Mouse (Mus musculus): ENCODE data around the gene Hoxd1.

DNA sequence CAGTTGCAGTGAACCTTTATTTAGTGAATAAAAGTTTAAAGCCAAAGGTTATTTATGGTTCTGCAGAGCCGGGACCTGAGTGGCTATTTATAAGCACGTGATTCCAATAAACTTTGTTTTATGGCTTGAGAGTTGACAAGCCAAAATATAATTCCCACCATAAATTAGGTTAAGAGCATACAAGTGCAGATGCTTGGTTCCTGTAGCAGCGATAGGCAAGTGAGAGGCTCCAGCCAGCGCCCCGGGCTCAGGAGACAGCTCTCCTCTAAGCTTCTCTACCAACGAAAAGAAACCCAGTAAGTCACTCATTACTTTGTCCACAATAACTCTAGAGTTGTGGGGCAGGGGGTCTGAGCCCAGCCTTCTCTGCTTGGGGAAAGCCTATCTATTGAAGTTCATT, 40.9 kb upstream of the Hoxd1 start:
- no peak for TF ChIP-seq GATA1 (IDR thresholded peaks at IDR 0.05; ENCODE audit: borderline replicate concordance, low read length)
- no peak for TF ChIP-seq FLI1 (IDR thresholded peaks at IDR 0.05; ENCODE audit: low read length)
